Mouse (Mus musculus) left cerebral cortex, postnatal 25 days (tissue): Measurements from ENCODE around the gene Psmb3. TPM values are rescaled to one million over a fixed set of nuclear protein-coding genes. Genes with fewer than 3 reads are reported as not detected.
"Not testable (repeated sequence)": the region's sequence is repeated elsewhere in the genome, so short reads cannot be mapped to it uniquely, and the experiment has no call there.

Experiments used
- DNase-seq, 2 experiments: peaks; one replicate each; pipeline ENCODE4 v3.0.0; 2022; ENCODE audit warnings: low spot score in 2 of 2, mixed read lengths in 1 of 2
- intact Hi-C: fragments of 180-260 bp; cut with DNase I; formaldehyde crosslinking; loops from one replicate; pipeline ENCODE4 v1.15.1; 2025
- total RNA-seq, 2 experiments: library from RNA; stranded (reverse); gene quantifications; 2 replicates each; pipeline ENCODE4 v1.2.3; 2021

Gene Psmb3
- total RNA-seq, 2 experiments from 2014 or later: 119 to 124 TPM

DNA sequence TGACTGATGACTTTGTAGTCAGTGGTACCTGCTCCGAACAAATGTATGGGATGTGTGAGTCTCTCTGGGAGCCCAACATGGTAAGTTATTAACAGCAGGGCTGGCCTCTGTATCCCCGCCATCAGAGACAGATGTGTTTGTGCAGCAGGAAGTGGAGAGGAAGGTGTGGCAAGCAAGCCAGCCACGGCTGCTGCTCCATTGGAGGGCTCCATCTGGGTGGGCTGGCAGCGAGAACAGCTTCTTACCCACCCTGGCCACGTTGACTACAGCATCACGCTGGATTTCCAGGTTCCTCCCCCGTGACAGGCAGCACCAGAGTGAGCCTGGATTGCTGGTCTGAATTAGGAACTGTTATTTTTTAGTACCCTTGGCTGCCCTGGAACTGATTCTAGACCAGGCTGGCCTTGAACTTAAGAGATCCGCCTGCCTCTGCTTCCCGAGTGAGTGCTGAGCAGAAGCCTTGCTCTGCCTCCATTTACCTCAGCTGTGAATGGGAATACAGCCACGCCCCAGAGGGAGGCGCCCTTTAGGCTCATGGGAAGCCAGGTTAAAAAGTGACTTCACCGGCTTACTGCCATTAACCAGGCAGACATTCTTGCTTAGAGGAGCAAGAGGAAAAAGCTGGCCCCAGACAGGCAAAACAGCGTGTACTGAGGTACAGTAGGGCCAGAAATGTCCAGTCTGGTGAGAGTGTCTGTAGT lies 8.2 kb downstream of the Psmb3 start:
- intact Hi-C loops: no loop called here
- no peak for DNase-seq

DNA sequence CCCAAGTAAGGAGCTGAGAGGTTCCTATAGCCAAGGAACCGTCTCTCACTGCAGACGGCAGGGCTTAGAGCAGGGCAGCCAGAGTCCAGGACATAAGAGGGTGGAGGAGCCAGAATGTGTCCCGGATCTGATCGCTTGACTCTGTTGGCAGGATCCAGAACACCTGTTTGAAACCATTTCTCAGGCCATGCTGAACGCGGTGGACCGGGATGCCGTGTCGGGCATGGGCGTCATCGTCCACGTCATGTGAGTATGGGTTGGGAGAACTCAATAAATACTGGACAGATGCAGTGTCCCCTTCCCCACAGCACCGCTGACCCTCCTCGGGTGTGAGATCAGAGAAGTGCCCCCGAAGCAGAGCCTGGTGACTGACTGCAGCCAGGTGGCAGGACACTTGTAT lies 9.1 kb downstream of the Psmb3 start:
- no peak for DNase-seq
- intact Hi-C loops: no loop called here

GRCm38 (mm10) chr11:97713896-97714295 lies 10.7 kb downstream of the Psmb3 start:
- DNase-seq: peak in 1 of 2 experiments; percentile 47
- intact Hi-C loops: no loop called here

- no peak for DNase-seq
- intact Hi-C loops: no loop called here
Measured at GRCm38 (mm10) chr11:97714356-97714755, 11.2 kb downstream of the Psmb3 start.

DNA sequence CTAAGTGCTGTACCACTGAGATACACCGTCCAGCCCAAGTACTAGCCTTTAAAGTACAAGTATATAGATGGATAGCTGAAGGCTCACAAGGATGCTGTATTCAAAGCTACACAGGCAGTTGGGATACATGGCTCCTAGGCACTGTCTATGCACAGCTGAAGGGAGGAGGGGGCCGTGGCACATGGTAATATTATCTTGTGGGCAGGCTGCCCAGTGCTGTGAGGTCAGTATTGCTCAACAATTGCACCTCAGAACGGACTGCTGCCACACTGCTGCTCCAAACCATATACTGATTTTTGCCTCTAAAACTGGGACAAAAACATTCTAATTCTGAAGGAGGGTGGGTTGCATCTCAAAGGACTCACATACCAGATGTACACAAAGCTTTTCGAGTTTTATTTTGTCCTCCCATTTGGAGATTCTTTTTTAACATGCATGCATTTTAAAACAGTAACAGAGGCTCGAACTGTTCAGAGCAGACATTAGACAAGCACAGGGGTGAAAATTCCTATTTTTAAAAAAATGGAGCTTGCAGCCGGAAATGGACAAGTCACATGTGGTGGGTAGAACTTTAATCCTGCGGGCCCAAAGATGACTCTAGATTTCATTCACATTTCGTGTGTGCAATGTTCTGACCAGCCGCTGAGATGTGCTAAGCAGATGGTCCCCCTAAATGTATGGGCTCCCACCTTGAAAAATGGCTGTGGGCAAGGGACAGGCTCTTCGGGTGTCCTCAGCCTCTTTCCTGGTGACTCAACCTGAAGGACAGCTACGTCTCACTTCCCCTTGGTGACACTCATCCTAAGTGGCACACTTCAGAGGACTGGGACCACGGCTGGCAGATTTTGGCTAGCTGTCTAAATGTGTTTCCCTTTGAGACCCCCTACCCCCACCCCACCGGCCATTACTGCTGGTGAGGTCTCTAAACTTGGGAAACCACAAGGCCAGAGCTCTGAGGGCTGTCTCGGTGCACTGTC lies 11.9 kb downstream of the Psmb3 start:
- DNase-seq: peak in 1 of 2 experiments; percentile 79

DNA sequence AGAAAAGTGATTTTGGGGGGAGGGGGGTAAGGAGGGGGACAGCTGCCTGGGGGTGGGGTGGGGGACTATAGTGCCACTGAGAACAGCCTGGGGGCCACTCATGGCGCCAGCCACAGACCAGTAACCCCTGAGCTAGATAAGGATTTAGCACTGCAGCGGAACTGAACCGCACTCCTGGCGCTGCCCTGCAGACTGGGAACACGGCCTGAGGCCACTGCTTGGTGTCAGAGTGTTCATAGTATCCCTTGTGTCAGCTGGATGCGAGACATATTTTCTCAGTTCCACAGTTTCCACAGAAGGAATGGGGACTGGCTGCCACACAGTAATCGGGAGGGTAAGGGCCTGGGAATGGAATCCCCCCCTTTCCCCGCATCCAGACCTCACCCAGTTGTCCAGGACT lies 12.8 kb downstream of the Psmb3 start:
- DNase-seq: no peak
- intact Hi-C loops: no loop called here

More for the DNA sequence above, 11.9 kb downstream of the Psmb3 start:
- intact Hi-C loops: no loop called here

GRCm38 (mm10) chr11:97717369-97718280 lies 14.4 kb downstream of the Psmb3 start:
- DNase-seq: no peak
- intact Hi-C loops: no loop called here

DNA sequence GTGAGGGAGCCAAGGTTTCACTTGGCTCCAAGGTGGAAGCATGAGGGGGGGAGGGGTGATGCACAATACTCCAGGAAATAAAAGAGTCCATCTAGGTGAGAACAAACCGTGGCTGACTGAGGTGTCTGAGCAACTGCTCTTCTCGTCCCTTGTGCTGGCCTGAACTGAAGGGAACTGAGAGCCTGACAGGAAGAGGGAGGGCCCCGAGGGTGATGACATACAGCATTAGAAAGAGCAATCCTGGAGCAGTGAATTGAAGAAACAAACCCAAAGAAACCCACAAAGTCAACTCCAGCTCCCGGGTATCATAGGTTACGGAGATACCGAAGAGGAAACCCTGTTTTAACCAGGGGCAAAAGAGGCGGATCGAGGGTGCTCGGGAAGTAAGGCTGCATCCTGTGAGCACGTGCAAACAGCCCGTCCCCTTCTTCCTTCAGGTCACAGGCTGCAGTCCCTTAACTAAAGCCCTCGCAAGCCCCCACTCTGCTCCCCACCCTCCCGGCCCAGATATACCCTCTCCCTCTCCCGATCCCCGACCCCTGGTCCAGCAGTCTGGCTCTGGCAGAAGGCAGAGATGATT lies 15.2 kb downstream of the Psmb3 start:
- intact Hi-C loops: no loop called here
- DNase-seq: no peak

DNA sequence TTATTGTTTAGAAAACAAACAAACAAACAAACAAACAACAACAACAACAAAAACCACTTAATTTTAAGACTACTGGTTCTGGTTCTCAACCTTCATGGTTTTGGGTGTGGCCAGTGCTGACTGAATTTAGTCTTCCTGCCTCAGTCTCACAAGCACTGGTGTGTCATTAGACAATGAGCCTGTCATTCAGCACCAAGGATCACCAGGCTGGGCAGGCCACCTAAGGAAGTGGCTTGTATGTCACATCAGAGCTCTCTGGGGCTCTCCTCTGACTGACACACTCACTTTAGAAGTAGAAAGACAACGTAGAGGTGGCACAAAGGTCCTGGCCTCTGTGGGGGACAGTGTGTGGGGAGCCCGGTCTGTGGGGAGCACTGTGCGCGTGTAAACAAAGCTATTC lies 15.8 kb downstream of the Psmb3 start:
- no peak for DNase-seq
- intact Hi-C loops: no loop called here

GRCm38 (mm10) chr11:97721338-97721737 lies 18.1 kb downstream of the Psmb3 start:
- intact Hi-C loops: no loop called here
- DNase-seq: no peak

DNA sequence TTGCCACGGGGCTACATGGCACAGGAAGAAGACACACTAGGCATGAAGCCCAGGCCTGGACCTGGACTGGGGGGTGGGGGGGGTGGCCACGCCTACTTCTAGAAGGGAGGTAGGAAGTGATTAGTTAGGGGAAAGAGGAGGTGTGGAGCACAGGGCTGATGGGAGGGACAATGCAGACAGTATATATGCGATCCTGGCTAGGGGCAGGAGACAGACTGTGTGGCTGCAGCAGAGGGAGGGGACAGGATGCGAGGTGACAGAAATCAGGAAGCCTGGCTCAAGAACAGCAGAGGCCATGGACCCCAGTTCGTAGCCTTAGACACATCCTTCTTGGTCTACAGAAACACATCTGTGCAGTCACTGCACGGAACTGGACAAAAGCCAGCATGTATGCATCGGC lies 20.5 kb downstream of the Psmb3 start:
- intact Hi-C loops: no loop called here
- no peak for DNase-seq

- intact Hi-C loops: no loop called here
- no peak for DNase-seq
Measured at GRCm38 (mm10) chr11:97728311-97728710, 25.1 kb downstream of the Psmb3 start.

DNA sequence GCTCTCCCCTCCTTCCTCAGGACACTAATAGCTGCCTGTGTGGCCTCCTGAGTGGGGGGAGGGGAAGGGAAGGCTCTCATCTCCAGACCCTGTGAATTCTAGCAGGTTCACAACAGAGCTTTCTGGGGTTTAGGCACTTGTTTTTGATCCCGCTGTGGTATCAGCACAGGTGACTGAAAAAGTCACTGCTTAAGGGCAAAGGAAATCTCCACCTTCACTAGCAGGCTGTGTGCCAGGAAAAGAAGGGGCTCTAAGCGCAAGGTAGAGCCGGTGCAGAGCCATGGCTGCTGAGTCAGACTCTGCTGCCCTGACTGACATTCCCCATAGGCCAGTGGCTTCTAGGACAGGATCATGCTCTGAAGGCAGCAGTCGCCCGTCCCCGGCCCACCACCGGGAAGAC lies 25.5 kb downstream of the Psmb3 start:
- intact Hi-C loops: no loop called here

GRCm38 (mm10) chr11:97733689-97734088 lies 30.5 kb downstream of the Psmb3 start:
- no peak for DNase-seq
- intact Hi-C loops: no loop called here

More for the DNA sequence above, 25.5 kb downstream of the Psmb3 start:
- DNase-seq: no peak

DNA sequence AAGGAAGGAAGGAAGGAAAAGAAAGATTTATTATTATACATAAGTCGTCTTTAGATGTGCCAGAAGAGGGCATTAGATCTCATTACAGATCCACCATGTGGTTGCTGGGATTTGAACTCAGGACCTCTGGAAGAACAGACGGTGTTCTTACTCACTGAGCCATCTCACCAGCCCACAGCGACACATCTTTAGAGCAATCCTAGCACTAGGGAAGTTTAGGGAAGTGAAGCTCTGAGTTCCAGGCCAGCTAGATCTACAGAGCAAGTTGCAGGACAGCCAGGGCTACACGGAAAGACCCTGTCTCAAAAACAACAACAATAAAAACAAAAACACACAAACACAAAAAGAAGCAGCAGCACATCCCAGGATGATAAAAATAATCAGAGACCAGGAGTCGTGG lies 31.6 kb downstream of the Psmb3 start:
- intact Hi-C loops, DNase-seq: not testable (repeated sequence)

- DNase-seq: no peak
- intact Hi-C loops: no loop called here
Measured at GRCm38 (mm10) chr11:97736645-97737044, 33.4 kb downstream of the Psmb3 start.

DNA sequence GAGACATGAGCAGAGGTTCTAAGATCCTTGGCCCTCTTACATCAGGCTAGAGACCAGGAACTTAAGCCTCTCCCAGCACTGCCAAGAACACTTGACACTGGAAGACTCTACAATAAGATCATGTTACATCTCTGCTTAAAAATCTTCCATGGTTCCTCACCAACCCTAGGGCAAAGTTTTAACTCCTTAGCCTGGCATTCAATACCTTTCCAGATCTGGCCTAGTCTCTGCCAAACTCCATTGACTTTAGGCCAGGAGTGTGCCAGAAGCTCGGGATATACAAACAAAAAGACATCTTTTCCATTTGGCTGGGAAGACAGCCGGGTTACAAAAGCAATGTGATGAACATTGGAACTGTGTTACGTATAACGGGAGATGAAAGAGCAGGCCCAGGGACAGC lies 34.4 kb downstream of the Psmb3 start:
- intact Hi-C loops: no loop called here

GRCm38 (mm10) chr11:97738703-97739102 lies 35.5 kb downstream of the Psmb3 start:
- intact Hi-C loops: no loop called here
- no peak for DNase-seq

More for the DNA sequence above, 34.4 kb downstream of the Psmb3 start:
- no peak for DNase-seq

DNA sequence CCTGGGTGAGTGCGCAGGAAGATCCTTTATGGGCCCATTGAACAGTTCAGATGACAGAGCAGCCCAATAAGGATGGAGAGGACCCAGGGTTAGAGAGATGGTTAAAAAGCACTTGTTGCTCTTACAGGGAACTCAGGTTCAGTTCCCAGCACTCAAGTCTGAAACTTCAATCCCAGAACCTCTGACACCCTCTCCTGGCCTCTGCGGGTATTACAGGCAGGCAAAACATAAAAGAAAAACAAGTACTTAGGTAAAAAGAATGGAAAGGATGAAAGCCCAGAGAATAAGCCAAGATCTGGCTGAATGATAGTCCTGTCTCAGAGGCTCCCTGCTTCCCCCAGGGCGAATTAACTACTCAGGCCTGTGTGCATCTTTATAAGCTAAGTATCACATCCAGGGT lies 36.0 kb downstream of the Psmb3 start:
- DNase-seq: no peak
- intact Hi-C loops: no loop called here
